In genomic region chr6:116488791-116489190, GRCm38 (mm10) we compare ENCODE assay signal across 43 mouse cellular contexts. TPM values are rescaled to one million over a fixed set of nuclear protein-coding genes. Genes with fewer than 3 reads are reported as not detected.
A peak's percentile ranks its signal among the peaks of the same experiment; 100 is the strongest.
DNase-seq lines count a peak whose midpoint lies in the region; ATAC-seq and TF ChIP-seq lines count a peak whose summit lies in the region.
"Had no signal": no experiment of that assay in that cellular context is flagged by ENCODE, and none has a peak within 500 bp of the region (broad histone marks: within the 10 kb centered on the region; RNA-seq: fewer than 3 reads in every experiment).

Gene Olfr211, plus strand, starts transcription at chr6:116489091.

- no peaks in the 10 kb centered on the region for H3K4me1 ChIP-seq in hindbrain, postnatal 0 days (ENCODE audit: insufficient read depth, low read length)
- H3K4me1 ChIP-seq in hindbrain, embryonic 16.5 days (ENCODE audit: control insufficient read depth, insufficient read depth, low read depth, low read length): no peaks in the 10 kb centered on the region
- H3K4me1 ChIP-seq: heart, embryonic 13.5 days; kidney, embryonic 15.5 days; limb, embryonic 10.5 days; limb, embryonic 15.5 days; liver, embryonic 13.5 days; midbrain, embryonic 12.5 days had no signal

- peak; percentile 3 for DNase-seq in cerebellum, adult 11-12 months
- no peak for DNase-seq in cerebellum, adult 11 months
- DNase-seq in hindbrain, postnatal 0 days (ENCODE audit: low spot score): peak; percentile 63
- DNase-seq in Muller cell, postnatal 12 days (ENCODE audit: inconsistent ontology term): peak; percentile 6
- DNase-seq in cerebellum, postnatal 36 days: peak; percentile 3 to 7
- DNase-seq in right cerebral cortex, postnatal 25 days: no peak
- DNase-seq: adrenal gland, adult 8-10 months; gastrocnemius, postnatal 36 days; heart, adult 2 months; heart, postnatal 10 days; kidney, adult 18-20 months; kidney, postnatal 25 days; liver, embryonic 13.5 days; lung, adult 18-20 months; lung, postnatal 4 days; thymus, postnatal 14 days had no signal

- no peak for ATAC-seq in hindbrain, postnatal 0 days
- ATAC-seq in hindbrain, embryonic 16.5 days: no peak
- ATAC-seq: forebrain, embryonic 13.5 days; lung, postnatal 0 days had no signal

- no peak within 1 kb of the TSS for H3K27ac ChIP-seq in hindbrain, postnatal 0 days
- no peak within 1 kb of the TSS for H3K27ac ChIP-seq in hindbrain, embryonic 16.5 days (ENCODE audit: low read depth, low read length)
- H3K27ac ChIP-seq: forebrain, embryonic 13.5 days; heart, adult 2 months; heart, embryonic 13.5 days; hindbrain, embryonic 14.5 days; kidney, embryonic 15.5 days; limb, embryonic 10.5 days; limb, embryonic 15.5 days; liver, embryonic 13.5 days; midbrain, embryonic 12.5 days had no signal

- no peak for TF ChIP-seq CTCF in hindbrain, postnatal 0 days (IDR thresholded peaks at IDR 0.05; ENCODE audit: low read depth)

- H3K4me3 ChIP-seq in hindbrain, postnatal 0 days (ENCODE audit: low read length): no peak within 1 kb of the TSS
- H3K4me3 ChIP-seq in hindbrain, embryonic 16.5 days (ENCODE audit: low read length): no peak within 1 kb of the TSS
- H3K4me3 ChIP-seq: forebrain, embryonic 13.5 days; heart, adult 2 months; heart, embryonic 13.5 days; kidney, embryonic 15.5 days; limb, embryonic 10.5 days; limb, embryonic 15.5 days; liver, embryonic 13.5 days; megakaryocyte, embryonic 14.5 days; midbrain, embryonic 12.5 days had no signal

- no peaks in the 10 kb centered on the region for H3K9me3 ChIP-seq in hindbrain, postnatal 0 days (ENCODE audit: low read length)
- H3K9me3 ChIP-seq in hindbrain, embryonic 16.5 days (ENCODE audit: control insufficient read depth, low read length): 0 out of 2 replicates have a peak, but pooled peaks cover 2% of the 10 kb centered on the region
- H3K9me3 ChIP-seq: forebrain, embryonic 13.5 days; heart, embryonic 13.5 days; kidney, embryonic 15.5 days; limb, embryonic 10.5 days; limb, embryonic 15.5 days; liver, embryonic 13.5 days; midbrain, embryonic 12.5 days had no signal

- H3K9ac ChIP-seq in hindbrain, postnatal 0 days (replicated peaks; ENCODE audit: low read length): no peak within 1 kb of the TSS
- no peak within 1 kb of the TSS for H3K9ac ChIP-seq in hindbrain, embryonic 16.5 days (ENCODE audit: low read depth, low read length)
- H3K9ac ChIP-seq: forebrain, embryonic 13.5 days; heart, embryonic 13.5 days; hindbrain, embryonic 14.5 days; kidney, embryonic 15.5 days; limb, embryonic 15.5 days; liver, embryonic 13.5 days; midbrain, embryonic 12.5 days had no signal

- H3K36me3 ChIP-seq in hindbrain, postnatal 0 days (ENCODE audit: insufficient read depth, low read length): no peaks in the 10 kb centered on the region
- H3K36me3 ChIP-seq in hindbrain, embryonic 16.5 days (ENCODE audit: control insufficient read depth, insufficient read depth, low read length): no peaks in the 10 kb centered on the region
- H3K36me3 ChIP-seq: heart, embryonic 13.5 days; kidney, embryonic 15.5 days; limb, embryonic 10.5 days; limb, embryonic 15.5 days; liver, embryonic 13.5 days; midbrain, embryonic 12.5 days had no signal

- 50% methylated on average over 4 of the region's 4 CpGs for WGBS in hindbrain, postnatal 0 days
- WGBS in hindbrain, embryonic 16.5 days: 66% methylated on average over 4 of the region's 4 CpGs

- no peaks in the 10 kb centered on the region for H3K27me3 ChIP-seq in hindbrain, postnatal 0 days (ENCODE audit: insufficient read depth, low read length)
- no peaks in the 10 kb centered on the region for H3K27me3 ChIP-seq in hindbrain, embryonic 16.5 days (replicated peaks; ENCODE audit: control insufficient read depth, insufficient read depth, low read length)
- H3K27me3 ChIP-seq: CH12.LX; forebrain, embryonic 13.5 days; heart, embryonic 13.5 days; kidney, embryonic 15.5 days; limb, embryonic 15.5 days; liver, embryonic 13.5 days; midbrain, embryonic 12.5 days had no signal

- H3K4me2 ChIP-seq in hindbrain, postnatal 0 days (ENCODE audit: low read depth, low read length): no peak within 1 kb of the TSS
- no peak within 1 kb of the TSS for H3K4me2 ChIP-seq in hindbrain, embryonic 16.5 days (ENCODE audit: low read length)
- H3K4me2 ChIP-seq: forebrain, embryonic 13.5 days; heart, embryonic 13.5 days; hindbrain, embryonic 14.5 days; kidney, embryonic 15.5 days; limb, embryonic 15.5 days; liver, embryonic 13.5 days; midbrain, embryonic 12.5 days had no signal

RNA-seq across cellular contexts. Expression of gene Olfr211, which starts in this region (rescaled TPM):
- total RNA-seq in hindbrain, postnatal 0 days (2014; rRNA removed): not detected in 2 replicates
- not detected in 2 replicates for polyA plus RNA-seq in hindbrain, postnatal 0 days (2015; fragmentation: Nextera tagmentation; extraction: Ambion mirVana)
- not detected in 2 replicates for polyA plus RNA-seq in hindbrain, embryonic 16.5 days (2015; fragmentation: Nextera tagmentation; extraction: Ambion mirVana)
- total RNA-seq: adrenal gland, adult 8-10 months; CH12.LX; ES-E14; gastrocnemius, adult 18-20 months; gastrocnemius, postnatal 36 days; heart, adult 2 months; heart, postnatal 10 days; hematopoietic stem cell, adult 5-6 weeks; layer of hippocampus, adult 18-20 months; layer of hippocampus, postnatal 14 days; left cerebral cortex, adult 8-10 months; neutrophil, adult 5-6 weeks had no signal
- polyA plus RNA-seq: C2C12; embryonic facial prominence, embryonic 11.5 days; forebrain, embryonic 13.5 days; frontal cortex, adult 2 months; heart, adult 2 months; heart, embryonic 13.5 days; hindbrain, embryonic 14.5 days; intestine, embryonic 14.5 days; kidney, embryonic 15.5 days; limb, embryonic 10.5 days; limb, embryonic 15.5 days; liver, embryonic 13.5 days; lung, postnatal 0 days; midbrain, embryonic 12.5 days; neural tube, embryonic 11.5 days; small intestine, adult 2 months; stomach, embryonic 14.5 days; testis, adult 2 months; urinary bladder, adult 2 months had no signal

Comparison
In these comparisons a context has a peak if more than half of its experiments do, and no peak if none do; other contexts are left out.
1. DNase-seq: peak in cerebellum, adult 11-12 months (single experiment), Muller cell, postnatal 12 days (single experiment) and cerebellum, postnatal 36 days (2 of 2); none in cerebellum, adult 11 months (single experiment) and right cerebral cortex, postnatal 25 days (single experiment).
2. Peak in DNase-seq in hindbrain, postnatal 0 days; RNA of the gene not detected or under 1 TPM.